ENCODE assay signal across 22 mouse cellular contexts in genomic region chr3:99812836-99813235, GRCm38 (mm10).
DNase-seq lines count a peak whose midpoint lies in the region; ATAC-seq lines count a peak whose summit lies in the region.
"Had no signal": no experiment of that assay in that cellular context is flagged by ENCODE, and none has a peak within 500 bp of the region (broad histone marks: within the 10 kb centered on the region; RNA-seq: fewer than 3 reads in every experiment).

No protein-coding gene starts in this region.

- no peak for ATAC-seq in megakaryocyte, adult 5-6 weeks (ENCODE audit: poor library complexity, severe bottlenecking)
- ATAC-seq: forebrain, embryonic 13.5 days; intestine, postnatal 0 days had no signal

- DNase-seq in lung, postnatal 14 days = peak; percentile 7
- DNase-seq in lung, adult 18-20 months = no peak
- peak; percentile 46 for DNase-seq in embryo, embryonic 11.5 days (ENCODE audit: low read depth, low spot score)
- DNase-seq in forelimb bud, embryonic 11.5 days (ENCODE audit: low read depth, low spot score) = peak; percentile 76
- DNase-seq in adrenal gland, adult 18-20 months (ENCODE audit: low spot score in 2 of 2) = no peak
- DNase-seq in urinary bladder, adult 18-20 months (ENCODE audit: low spot score in 2 of 2) = no peak
- DNase-seq: adrenal gland, adult 8-10 months; cerebellum, adult 18-20 months; cerebellum, postnatal 14 days; gastrocnemius, postnatal 14 days; heart, adult 2 months; heart, postnatal 14 days; kidney, postnatal 4 days; layer of hippocampus, adult 9-11 months; liver; midbrain, embryonic 14.5 days; right cerebral cortex, adult 18-20 months; right cerebral cortex, postnatal 4 days; thymus, postnatal 14 days had no signal

Comparison
In these comparisons a context has a peak if more than half of its experiments do, and no peak if none do; other contexts are left out.
1. DNase-seq: peak in lung, postnatal 14 days (single experiment), embryo, embryonic 11.5 days (single experiment) and forelimb bud, embryonic 11.5 days (single experiment); none in lung, adult 18-20 months (0 of 2), adrenal gland, adult 18-20 months (0 of 2) and urinary bladder, adult 18-20 months (0 of 2).